8 mouse cellular contexts compared by ENCODE assay signal in genomic region chr9:89908601-89909000, GRCm38 (mm10). TPM values are rescaled to one million over a fixed set of nuclear protein-coding genes. Genes with fewer than 3 reads are reported as not detected.
A peak's percentile ranks its signal among the peaks of the same experiment; 100 is the strongest.
DNase-seq lines count a peak whose midpoint lies in the region; ATAC-seq and TF ChIP-seq lines count a peak whose summit lies in the region.

No protein-coding gene starts in this region.

- no peak for ATAC-seq in kidney, embryonic 14.5 days (ENCODE audit: low FRiP score, low TSS enrichment)
- ATAC-seq in intestine, postnatal 0 days: no peak
- no peak for ATAC-seq in liver, embryonic 15.5 days (ENCODE audit: insufficient read depth)

- H3K4me2 ChIP-seq in kidney, embryonic 14.5 days (replicated peaks; ENCODE audit: low read depth, low read length): peak overlapping the region; percentile 86
- peak overlapping the region; percentile 76 for H3K4me2 ChIP-seq in intestine, postnatal 0 days (replicated peaks; ENCODE audit: low read depth)
- H3K4me2 ChIP-seq in liver, embryonic 15.5 days: peak overlapping the region; percentile 55

- no peaks in the 10 kb centered on the region for H3K9me3 ChIP-seq in kidney, embryonic 14.5 days (ENCODE audit: control insufficient read depth, low read length)
- no peaks in the 10 kb centered on the region for H3K9me3 ChIP-seq in intestine, postnatal 0 days (ENCODE audit: control insufficient read depth)
- H3K9me3 ChIP-seq in liver, embryonic 15.5 days (replicated peaks): no peaks in the 10 kb centered on the region

- intact Hi-C loops in gastrocnemius, postnatal 14 days (cut with DNase I; ENCODE audit: low total_unique reads): no loop called here

- TF ChIP-seq CTCF in intestine, postnatal 0 days (IDR thresholded peaks at IDR 0.05; ENCODE audit: low read depth): no peak

- H3K4me3 ChIP-seq in kidney, embryonic 14.5 days (ENCODE audit: low read length): peak overlapping the region; percentile 45
- H3K4me3 ChIP-seq in intestine, postnatal 0 days (ENCODE audit: low read depth, low read length): peak overlapping the region; percentile 35
- no peak overlapping the region for H3K4me3 ChIP-seq in liver, embryonic 15.5 days (replicated peaks)

- H3K4me1 ChIP-seq in kidney, embryonic 14.5 days (ENCODE audit: control insufficient read depth, insufficient read depth, low read length): peaks cover 17% of the 10 kb centered on the region
- no peaks in the 10 kb centered on the region for H3K4me1 ChIP-seq in intestine, postnatal 0 days (replicated peaks; ENCODE audit: control insufficient read depth, insufficient read depth, low read length)
- peaks cover 3% of the 10 kb centered on the region; the same call in 1 of the 2 replicates for H3K4me1 ChIP-seq in liver, embryonic 15.5 days (replicated peaks)

- DNase-seq in kidney, adult 18-20 months: no peak
- DNase-seq in cerebellum, adult 18-20 months: peak; percentile 70 to 79
- DNase-seq in frontal cortex, adult 2 months (ENCODE audit: extremely low spot score in 1 of 2, low spot score in 1 of 2): peak; percentile 46 to 74
- DNase-seq in right cerebral cortex, postnatal 25 days: peak; percentile 68
- DNase-seq in gastrocnemius, postnatal 14 days: no peak

- no peak overlapping the region for H3K27ac ChIP-seq in kidney, embryonic 14.5 days (ENCODE audit: low read depth, low read length)
- H3K27ac ChIP-seq in intestine, postnatal 0 days (ENCODE audit: low read depth, low read length): no peak overlapping the region
- H3K27ac ChIP-seq in liver, embryonic 15.5 days (replicated peaks): no peak overlapping the region

- no peaks in the 10 kb centered on the region for H3K36me3 ChIP-seq in kidney, embryonic 14.5 days (ENCODE audit: control insufficient read depth, insufficient read depth, low read length)
- H3K36me3 ChIP-seq in intestine, postnatal 0 days (ENCODE audit: control insufficient read depth, insufficient read depth): no peaks in the 10 kb centered on the region
- H3K36me3 ChIP-seq in liver, embryonic 15.5 days (replicated peaks): no peaks in the 10 kb centered on the region

- H3K9ac ChIP-seq in kidney, embryonic 14.5 days (ENCODE audit: low read depth, low read length): no peak overlapping the region
- no peak overlapping the region for H3K9ac ChIP-seq in intestine, postnatal 0 days (ENCODE audit: low read depth, low read length)
- no peak overlapping the region for H3K9ac ChIP-seq in liver, embryonic 15.5 days

- H3K27me3 ChIP-seq in kidney, embryonic 14.5 days (ENCODE audit: control insufficient read depth, insufficient read depth, low read length): peaks cover 78% of the 10 kb centered on the region
- H3K27me3 ChIP-seq in intestine, postnatal 0 days (replicated peaks; ENCODE audit: control insufficient read depth, insufficient read depth, low read length): peaks cover 64% of the 10 kb centered on the region
- peaks cover 78% of the 10 kb centered on the region for H3K27me3 ChIP-seq in liver, embryonic 15.5 days

- 1% methylated on average over 33 of the region's 33 CpGs for WGBS in kidney, embryonic 14.5 days
- WGBS in intestine, postnatal 0 days: 1% methylated on average over 33 of the region's 33 CpGs
- 1% methylated on average over 33 of the region's 33 CpGs for WGBS in liver, embryonic 15.5 days (ENCODE audit: insufficient replicate concordance)

RNA-seq across cellular contexts. Expression of gene Rasgrf1, which starts 1.1 kb away (rescaled TPM):
- 0.11 and 0.59 TPM in 2 replicates for polyA plus RNA-seq in kidney, embryonic 14.5 days (2014; fragmentation: Nextera tagmentation; extraction: Ambion mirVana)
- polyA plus RNA-seq in frontal cortex, adult 2 months (2012; rRNA removed): 166 and 173 TPM in 2 replicates
- 0.13 TPM in 1 of 2 replicates, not detected in the other for polyA plus RNA-seq in intestine, postnatal 0 days (2015; fragmentation: Nextera tagmentation; extraction: Ambion mirVana)
- not detected in 2 replicates for polyA plus RNA-seq in liver, embryonic 15.5 days (2015; fragmentation: Nextera tagmentation; extraction: Ambion mirVana)
- under 1 TPM; 0.04 to 0.11 TPM for total RNA-seq in gastrocnemius, postnatal 14 days (2021)

Comparison
In these comparisons a context has a peak if more than half of its experiments do, and no peak if none do; other contexts are left out.
1. DNase-seq: peak in cerebellum, adult 18-20 months (2 of 2), frontal cortex, adult 2 months (2 of 2) and right cerebral cortex, postnatal 25 days (single experiment); none in kidney, adult 18-20 months (single experiment) and gastrocnemius, postnatal 14 days (single experiment).
2. RNA of gene Rasgrf1, which starts 1.1 kb away (polyA plus RNA-seq): 166 to 173 TPM in frontal cortex, adult 2 months; 0.11 to 0.59 TPM in kidney, embryonic 14.5 days, 0.13 TPM in intestine, postnatal 0 days and not detected in liver, embryonic 15.5 days; every median in the first group is over 100 times any median in the second.
3. Peak in every context shown above with its lines, with median percentiles within 50 percentile points of each other: H3K4me2 ChIP-seq.